Mouse (Mus musculus) hindbrain, embryonic 10.5 days (tissue): Measurements from ENCODE around the gene Efcab14. TPM values are rescaled to one million over a fixed set of nuclear protein-coding genes. Genes with fewer than 3 reads are reported as not detected.

ENCODE experiments used
- DNase-seq: peaks from one replicate; pipeline ENCODE4 v3.0.0-alpha.2; 2017; ENCODE audit warnings: low spot score
- H3K27ac ChIP-seq: fragments of 300-500 bp; sonication (generic); 2 replicates; pipeline ENCODE4 v1.5.1; 2016; ENCODE audit warnings: mild to moderate bottlenecking, moderate library complexity
- H3K27me3 ChIP-seq: fragments of 300-500 bp; sonication (generic); 2 replicates; pipeline ENCODE4 v1.6.1; 2016; ENCODE audit warnings: mild to moderate bottlenecking; ENCODE audit not compliant: poor library complexity, insufficient read depth, severe bottlenecking
- H3K36me3 ChIP-seq: fragments of 300-500 bp; sonication (generic); 2 replicates; pipeline ENCODE4 v1.6.1; 2016; ENCODE audit warnings: mild to moderate bottlenecking, moderate library complexity
- H3K4me1 ChIP-seq: fragments of 300-500 bp; sonication (generic); replicated peaks from 2 replicates; pipeline ENCODE4 v1.6.1; 2016; ENCODE audit warnings: mild to moderate bottlenecking
- H3K4me3 ChIP-seq: fragments of 300-500 bp; sonication (generic); 2 replicates; pipeline ENCODE4 v1.5.1; 2016; ENCODE audit warnings: mild to moderate bottlenecking, moderate library complexity
- H3K9me3 ChIP-seq: fragments of 300-500 bp; sonication (generic); 2 replicates; pipeline ENCODE4 v1.6.1; 2016; ENCODE audit warnings: mild to moderate bottlenecking, moderate library complexity
- WGBS: fragments of 180-500 bp; shearing (Covaris S2); methylation state at CpG from one replicate; pipeline ENCODE4 v1.1.7; 2016; 5-methylcytosine and 5-hydroxymethylcytosine counted together
- polyA plus RNA-seq: library from polyadenylated mRNA; unstranded; fragments of >200 nt; fragmentation: Nextera tagmentation; extraction: Ambion mirVana; gene quantifications from 2 replicates; pipeline ENCODE4 v1.2.1, GENCODE M21; 2016

Gene Efcab14
- polyA plus RNA-seq, 1 experiment from 2014 or later: 31.0 TPM

GRCm38 (mm10) chr4:115784769-115785510, 47.4 kb downstream of the Efcab14 start, which contains the start of gene Atpaf1:
Gene Atpaf1 (plus strand): TSS chr4:115784812.
- Histone ChIP-seq H3K9me3 (no peaks in the 10 kb centered on the region), H3K27me3 (no peaks in the 10 kb centered on the region), H3K4me1 (peaks cover 20% of the 10 kb centered on the region), H3K4me3 (peak within 1 kb of the TSS; percentile 87), H3K27ac (peak within 1 kb of the TSS; percentile 93), H3K36me3 (peaks cover 12% of the 10 kb centered on the region; the same call in 1 of the 2 replicates)
- WGBS: under 1% methylated on average over 69 of the region's 69 CpGs
- DNase-seq: peak; percentile 76

- H3K27ac ChIP-seq: peak overlapping the region; percentile 93
- DNase-seq: no peak
- 60% methylated on average over 7 of the region's 7 CpGs for WGBS
- H3K4me1 ChIP-seq: peaks cover 15% of the 10 kb centered on the region
- H3K36me3 ChIP-seq: peaks cover 18% of the 10 kb centered on the region; the same call in 1 of the 2 replicates
- H3K27me3 ChIP-seq: no peaks in the 10 kb centered on the region
- peak overlapping the region; percentile 87 for H3K4me3 ChIP-seq
- H3K9me3 ChIP-seq: no peaks in the 10 kb centered on the region
Observed at GRCm38 (mm10) chr4:115785511-115786034, 48.0 kb downstream of the Efcab14 start.

- H3K36me3 ChIP-seq: peaks cover 51% of the 10 kb centered on the region
- H3K4me1 ChIP-seq: peaks cover 4% of the 10 kb centered on the region
- H3K4me3 ChIP-seq: no peak overlapping the region
- DNase-seq: no peak
- H3K9me3 ChIP-seq: no peaks in the 10 kb centered on the region
- H3K27me3 ChIP-seq: no peaks in the 10 kb centered on the region
- no peak overlapping the region for H3K27ac ChIP-seq
- 79% methylated on average over 3 of the region's 3 CpGs for WGBS
Observed at GRCm38 (mm10) chr4:115790864-115791263, 53.3 kb downstream of the Efcab14 start.

GRCm38 (mm10) chr4:115795360-115795759, 57.8 kb downstream of the Efcab14 start:
- no peak for DNase-seq
- Histone ChIP-seq H3K9me3 (no peaks in the 10 kb centered on the region), H3K4me1 (no peaks in the 10 kb centered on the region), H3K4me3 (no peak overlapping the region), H3K27ac (no peak overlapping the region), H3K36me3 (peaks cover 76% of the 10 kb centered on the region), H3K27me3 (no peaks in the 10 kb centered on the region)
- 93% methylated on average over 3 of the region's 3 CpGs for WGBS

- no peak for DNase-seq
- no peaks in the 10 kb centered on the region for H3K27me3 ChIP-seq
- H3K9me3 ChIP-seq: no peaks in the 10 kb centered on the region
- no peaks in the 10 kb centered on the region for H3K4me1 ChIP-seq
- H3K27ac ChIP-seq: no peak overlapping the region
- H3K4me3 ChIP-seq: no peak overlapping the region
- H3K36me3 ChIP-seq: peaks cover 68% of the 10 kb centered on the region
- WGBS: 92% methylated on average over 3 of the region's 3 CpGs
Observed at GRCm38 (mm10) chr4:115799981-115800380, 62.4 kb downstream of the Efcab14 start.

GRCm38 (mm10) chr4:115812326-115812725, 74.8 kb downstream of the Efcab14 start:
- Histone ChIP-seq H3K9me3 (no peaks in the 10 kb centered on the region), H3K27me3 (no peaks in the 10 kb centered on the region), H3K27ac (no peak overlapping the region), H3K36me3 (peaks cover 54% of the 10 kb centered on the region), H3K4me1 (no peaks in the 10 kb centered on the region), H3K4me3 (no peak overlapping the region)
- 91% methylated on average over 4 of the region's 4 CpGs for WGBS
- DNase-seq: no peak

GRCm38 (mm10) chr4:115815606-115816005, 78.1 kb downstream of the Efcab14 start:
- no peak for DNase-seq
- Histone ChIP-seq H3K9me3 (no peaks in the 10 kb centered on the region), H3K4me3 (no peak overlapping the region), H3K27me3 (no peaks in the 10 kb centered on the region), H3K27ac (no peak overlapping the region), H3K36me3 (peaks cover 54% of the 10 kb centered on the region), H3K4me1 (peaks cover 4% of the 10 kb centered on the region; the same call in 1 of the 2 replicates)
- 92% methylated on average over 5 of the region's 5 CpGs for WGBS

GRCm38 (mm10) chr4:115820199-115820598, 82.7 kb downstream of the Efcab14 start:
- 74% methylated on average over 3 of the region's 3 CpGs for WGBS
- no peaks in the 10 kb centered on the region for H3K9me3 ChIP-seq
- DNase-seq: no peak
- peaks cover 20% of the 10 kb centered on the region; the same call in 1 of the 2 replicates for H3K36me3 ChIP-seq
- H3K27ac ChIP-seq: no peak overlapping the region
- peaks cover 4% of the 10 kb centered on the region; the same call in 1 of the 2 replicates for H3K4me1 ChIP-seq
- H3K27me3 ChIP-seq: no peaks in the 10 kb centered on the region
- no peak overlapping the region for H3K4me3 ChIP-seq

GRCm38 (mm10) chr4:115820944-115821343, 83.4 kb downstream of the Efcab14 start:
- no peak overlapping the region for H3K4me3 ChIP-seq

GRCm38 (mm10) chr4:115821431-115821830, 83.9 kb downstream of the Efcab14 start:
- H3K9me3 ChIP-seq: no peaks in the 10 kb centered on the region
- no peak overlapping the region for H3K27ac ChIP-seq
- H3K4me1 ChIP-seq: peaks cover 4% of the 10 kb centered on the region; the same call in 1 of the 2 replicates
- H3K4me3 ChIP-seq: no peak overlapping the region
- H3K27me3 ChIP-seq: no peaks in the 10 kb centered on the region
- no peak for DNase-seq
- H3K36me3 ChIP-seq: peaks cover 10% of the 10 kb centered on the region; the same call in 1 of the 2 replicates

More at GRCm38 (mm10) chr4:115820944-115821343, 83.4 kb downstream of the Efcab14 start:
- Histone ChIP-seq H3K4me1 (peaks cover 4% of the 10 kb centered on the region; the same call in 1 of the 2 replicates), H3K27me3 (no peaks in the 10 kb centered on the region), H3K9me3 (no peaks in the 10 kb centered on the region), H3K36me3 (peaks cover 15% of the 10 kb centered on the region; the same call in 1 of the 2 replicates), H3K27ac (no peak overlapping the region)
- no peak for DNase-seq
- WGBS: 80% methylated on average over 3 of the region's 3 CpGs

GRCm38 (mm10) chr4:115821928-115822327, 84.4 kb downstream of the Efcab14 start:
- 78% methylated on average over 3 of the region's 3 CpGs for WGBS
- Histone ChIP-seq H3K36me3 (peaks cover 8% of the 10 kb centered on the region; the same call in 1 of the 2 replicates), H3K27me3 (peaks cover 4% of the 10 kb centered on the region; the same call in 1 of the 2 replicates), H3K27ac (no peak overlapping the region), H3K4me3 (no peak overlapping the region), H3K9me3 (no peaks in the 10 kb centered on the region), H3K4me1 (peaks cover 4% of the 10 kb centered on the region; the same call in 1 of the 2 replicates)
- no peak for DNase-seq

- Histone ChIP-seq H3K27me3 (peaks cover 11% of the 10 kb centered on the region), H3K27ac (no peak overlapping the region), H3K36me3 (peaks cover 8% of the 10 kb centered on the region; the same call in 1 of the 2 replicates), H3K9me3 (no peaks in the 10 kb centered on the region), H3K4me3 (no peak overlapping the region), H3K4me1 (peaks cover 19% of the 10 kb centered on the region)
- DNase-seq: no peak
- WGBS: 73% methylated on average over 2 of the region's 2 CpGs
Observed at GRCm38 (mm10) chr4:115824178-115824577, 86.6 kb downstream of the Efcab14 start.

- Histone ChIP-seq H3K27ac (no peak overlapping the region), H3K4me3 (no peak overlapping the region), H3K4me1 (peaks cover 15% of the 10 kb centered on the region), H3K9me3 (no peaks in the 10 kb centered on the region), H3K27me3 (peaks cover 22% of the 10 kb centered on the region), H3K36me3 (0 out of 2 replicates have a peak, but pooled peaks cover under 1% of the 10 kb centered on the region)
- WGBS: 86% methylated on average over 2 of the region's 2 CpGs
- no peak for DNase-seq
Observed at GRCm38 (mm10) chr4:115825271-115825670, 87.7 kb downstream of the Efcab14 start.
